Mouse (Mus musculus): ENCODE data around the gene Zbtb24.
"Not testable (repeated sequence)": the region's sequence is repeated elsewhere in the genome, so short reads cannot be mapped to it uniquely, and the experiment has no call there.

The Zbtb24 gene

GRCm38 (mm10) chr10:41450137-41450670, at the start of gene Zbtb24:
TSS of gene Zbtb24 (plus strand) at chr10:41450383.
- DNase-seq (ENCODE audit: low read depth) = peak; percentile 95

GRCm38 (mm10) chr10:41401097-41401496, 49.1 kb upstream of the Zbtb24 start:
- DNase-seq (ENCODE audit: low read depth) = no peak

GRCm38 (mm10) chr10:41403364-41403763, 46.8 kb upstream of the Zbtb24 start:
- DNase-seq (ENCODE audit: low read depth) = no peak

- DNase-seq (ENCODE audit: low read depth) = no peak
These were observed 46.1 kb upstream of the Zbtb24 start for GRCm38 (mm10) chr10:41403893-41404612.

- not testable (repeated sequence) for DNase-seq (ENCODE audit: low read depth)
These were observed 40.0 kb upstream of the Zbtb24 start for GRCm38 (mm10) chr10:41410176-41410575.

GRCm38 (mm10) chr10:41410821-41411220, 39.4 kb upstream of the Zbtb24 start:
- DNase-seq (ENCODE audit: low read depth) = not testable (repeated sequence)

- not testable (repeated sequence) for DNase-seq (ENCODE audit: low read depth)
These were observed 36.7 kb upstream of the Zbtb24 start for GRCm38 (mm10) chr10:41413471-41413870.

DNA sequence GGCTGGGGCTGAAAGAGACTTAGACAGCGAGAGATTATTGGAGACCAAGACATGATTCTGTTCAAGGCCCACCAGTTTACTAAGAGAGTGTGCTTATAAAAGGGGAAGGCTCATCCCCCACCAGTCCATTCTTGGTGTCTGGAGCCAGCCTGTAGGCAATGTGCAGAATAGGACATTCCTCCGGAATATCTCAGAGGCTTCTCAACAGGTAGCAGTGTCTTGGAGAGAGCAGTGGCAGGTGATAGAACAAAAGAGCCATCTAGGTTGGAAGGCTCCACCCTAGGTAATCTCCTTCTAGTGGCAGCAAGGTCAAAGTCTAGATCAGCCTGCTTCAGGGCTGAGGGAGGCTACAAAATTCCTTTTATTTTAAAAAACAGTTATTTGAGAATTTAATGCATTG, 34.8 kb upstream of the Zbtb24 start:
- DNase-seq (ENCODE audit: low read depth) = not testable (repeated sequence)

- no peak for DNase-seq (ENCODE audit: low read depth)
These were observed 29.5 kb upstream of the Zbtb24 start for GRCm38 (mm10) chr10:41420496-41421200.

GRCm38 (mm10) chr10:41423681-41424080, 26.5 kb upstream of the Zbtb24 start:
- no peak for DNase-seq (ENCODE audit: low read depth)

GRCm38 (mm10) chr10:41426368-41426767, 23.8 kb upstream of the Zbtb24 start:
- DNase-seq (ENCODE audit: low read depth) = no peak

DNA sequence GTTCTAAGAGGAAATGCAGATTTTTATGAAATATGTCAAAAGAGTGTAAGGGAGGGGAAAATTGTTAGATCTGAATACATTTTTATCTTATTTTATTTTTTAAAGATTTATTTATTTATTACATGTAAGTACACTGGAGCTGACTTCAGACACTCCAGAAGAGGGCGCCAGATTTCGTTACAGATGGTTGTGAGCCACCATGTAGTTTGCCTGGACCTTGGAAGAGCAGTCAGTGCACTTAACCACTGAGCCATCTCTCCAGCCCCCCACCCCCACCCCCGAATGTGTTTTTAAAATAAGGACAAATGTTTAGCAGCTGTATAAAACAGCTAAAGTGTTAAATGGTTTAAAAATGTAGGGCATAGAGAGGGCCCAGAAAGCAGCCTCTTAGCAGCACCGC, 15.6 kb upstream of the Zbtb24 start:
- no peak for DNase-seq (ENCODE audit: low read depth)

DNA sequence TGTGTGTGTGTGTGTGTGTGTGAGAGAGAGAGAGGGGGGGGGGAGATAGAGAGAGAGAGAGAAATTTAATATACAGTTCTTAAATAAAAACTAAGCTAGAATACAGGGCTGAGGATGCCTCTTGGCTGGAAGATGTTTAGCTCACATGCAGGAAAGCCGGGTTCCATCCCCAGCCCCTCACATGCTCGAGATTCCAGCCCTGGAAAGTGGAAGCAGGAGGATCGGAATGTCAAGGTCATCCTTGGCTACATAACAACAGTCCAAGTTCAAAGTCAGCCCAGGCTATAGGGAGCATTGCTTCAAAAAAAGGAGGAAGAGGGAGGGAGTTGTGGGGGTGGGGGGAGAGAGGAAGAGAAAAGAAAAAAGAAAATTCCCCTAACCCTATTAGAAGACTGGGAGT, 15.0 kb upstream of the Zbtb24 start:
- DNase-seq (ENCODE audit: low read depth) = no peak

DNA sequence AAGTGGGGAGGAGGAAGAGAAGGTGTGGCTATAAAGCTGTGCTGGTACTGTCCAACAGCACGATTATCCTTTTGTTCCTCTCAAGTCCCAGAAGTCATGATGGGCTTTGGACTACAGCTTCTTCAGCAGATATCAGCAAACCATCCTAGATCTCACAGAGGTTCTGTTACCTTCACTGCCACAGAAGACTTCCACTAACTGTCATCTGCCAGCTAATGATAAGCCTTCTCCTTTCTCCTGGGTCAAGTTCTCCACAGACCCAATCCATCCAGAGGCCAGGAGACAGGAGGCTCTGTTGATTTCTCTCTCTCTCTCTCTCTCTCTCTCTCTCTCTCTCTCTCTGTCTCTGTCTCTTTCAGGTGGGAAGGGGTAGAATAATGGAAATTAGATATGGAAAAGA, 2.0 kb upstream of the Zbtb24 start:
- DNase-seq (ENCODE audit: low read depth) = no peak

- no peak for DNase-seq (ENCODE audit: low read depth)
These were observed 499 bp upstream of the Zbtb24 start for GRCm38 (mm10) chr10:41449684-41450083.

GRCm38 (mm10) chr10:41450780-41451522, 768 bp downstream of the Zbtb24 start:
- no peak for DNase-seq (ENCODE audit: low read depth)

- DNase-seq (ENCODE audit: low read depth) = no peak
These were observed 1.5 kb downstream of the Zbtb24 start for GRCm38 (mm10) chr10:41451656-41452055.

DNA sequence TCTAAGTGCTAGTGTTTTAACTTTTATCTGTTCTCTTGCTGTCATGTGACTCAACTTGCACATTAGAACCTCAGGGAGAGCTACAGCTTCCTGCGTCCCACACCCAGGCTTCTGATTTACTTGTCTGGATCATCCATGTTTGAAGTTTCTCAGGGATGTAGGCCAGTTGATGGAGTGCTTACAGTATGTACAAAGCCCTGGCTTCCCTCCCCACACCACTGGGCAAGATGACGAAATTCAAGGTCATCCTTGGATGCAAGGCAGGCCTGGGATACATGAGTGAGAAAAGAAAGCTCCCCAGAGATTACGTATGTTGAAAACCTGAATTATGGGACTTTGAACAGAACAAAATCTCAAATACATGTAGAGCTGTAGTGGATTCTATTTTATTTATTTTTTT, 2.6 kb downstream of the Zbtb24 start:
- DNase-seq (ENCODE audit: low read depth) = no peak

DNA sequence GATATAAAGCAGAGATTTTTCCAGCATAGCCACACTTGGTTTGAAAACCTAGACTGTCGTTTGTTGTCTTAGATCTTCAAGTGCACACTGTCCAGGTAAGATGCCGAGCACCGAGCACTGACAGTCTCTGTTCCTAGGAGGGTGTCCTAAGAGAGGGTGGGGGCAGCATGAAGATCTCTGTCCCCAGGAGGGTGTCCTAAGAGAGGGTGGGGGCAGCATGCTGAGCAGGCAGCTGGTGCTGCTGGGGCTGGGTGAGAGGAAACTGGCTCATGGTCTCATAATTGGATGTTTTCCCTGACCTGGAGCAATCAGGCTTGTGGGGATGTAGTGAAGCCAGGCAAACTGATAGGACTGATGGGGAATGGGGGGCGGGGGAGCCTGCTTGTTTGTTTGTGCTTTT, 9.8 kb downstream of the Zbtb24 start:
- no peak for DNase-seq (ENCODE audit: low read depth)

GRCm38 (mm10) chr10:41460501-41460900, 10.3 kb downstream of the Zbtb24 start:
- DNase-seq (ENCODE audit: low read depth) = no peak

GRCm38 (mm10) chr10:41461057-41461722, 11.0 kb downstream of the Zbtb24 start:
- no peak for DNase-seq (ENCODE audit: low read depth)

DNA sequence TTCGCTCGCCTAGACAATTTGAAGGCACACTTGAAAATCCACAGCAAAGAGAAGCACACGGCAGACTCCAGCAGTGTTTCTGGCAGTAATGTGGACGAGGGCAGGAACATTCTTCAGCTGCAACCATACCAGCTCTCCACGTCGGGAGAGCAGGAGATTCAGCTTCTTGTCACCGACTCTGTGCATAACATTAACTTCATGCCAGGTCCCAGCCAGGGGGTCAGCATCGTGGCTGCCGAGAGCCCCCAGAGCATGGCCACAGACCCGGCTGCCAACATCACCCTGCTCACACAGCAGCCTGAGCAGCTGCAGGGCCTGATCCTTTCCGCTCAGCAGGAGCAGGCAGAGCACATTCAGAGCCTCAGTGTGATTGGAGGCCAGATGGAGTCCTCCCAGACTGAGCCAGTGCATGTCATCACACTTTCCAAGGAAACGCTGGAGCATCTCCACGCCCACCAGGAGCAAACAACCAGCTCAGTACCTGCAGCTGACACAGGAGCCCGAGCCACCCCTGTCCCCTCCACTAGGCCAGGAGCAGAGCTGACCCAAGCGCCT, 14.3 kb downstream of the Zbtb24 start:
- DNase-seq (ENCODE audit: low read depth) = no peak

Measured in c-Kit-positive CD71-negative TER-119-negative erythroid progenitor cells, embryonic 14.5 days (primary cell).